Mouse (Mus musculus) spleen, embryonic (tissue): ENCODE data around the gene Ngdn.
"Not testable (repeated sequence)": the region's sequence is repeated elsewhere in the genome, so short reads cannot be mapped to it uniquely, and the experiment has no call there.

Experiments
- CTCF ChIA-PET: fragments of 350-600 bp; sonication (Branson Sonifier 250); formaldehyde crosslinking; loops from one replicate; lab custom pipeline; 2022; lab: Charles Lee

Ngdn gene

DNA sequence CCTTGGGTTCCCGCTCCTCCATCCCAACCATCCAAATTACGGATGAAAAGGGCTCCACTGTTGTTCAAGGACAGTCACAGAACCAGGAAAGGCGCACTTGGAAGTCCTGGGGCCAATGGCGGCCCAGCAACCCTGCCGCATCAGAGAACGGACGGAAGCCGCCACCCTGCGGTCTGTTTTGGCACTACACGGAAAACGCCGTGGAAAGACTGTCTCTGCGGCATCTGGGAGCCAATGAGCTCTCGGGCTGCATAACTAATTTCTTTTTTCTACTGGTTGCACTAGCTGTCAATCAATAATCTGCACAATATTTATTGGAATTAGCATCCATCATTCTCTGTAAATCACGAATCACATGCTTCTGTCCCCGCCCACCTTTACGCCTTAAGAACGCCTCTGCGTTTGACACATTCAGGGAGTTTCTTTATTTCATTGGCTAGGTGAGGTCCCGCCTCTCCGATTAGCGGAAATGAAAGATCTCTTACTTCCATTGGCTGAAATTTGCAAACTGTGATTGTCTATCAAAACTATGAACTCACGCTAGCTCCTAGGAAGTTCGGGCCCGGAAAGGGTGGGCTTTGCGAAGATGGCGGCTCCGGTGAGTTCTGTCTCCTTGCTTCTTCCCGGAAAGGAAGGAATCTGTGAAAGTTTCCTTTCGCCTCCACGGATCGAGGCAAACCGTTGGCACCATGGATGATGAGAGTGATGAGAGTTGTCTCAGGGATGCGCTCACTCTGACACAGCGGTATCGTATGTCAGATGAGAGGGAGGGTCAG lies at the start of gene Ngdn:
Ngdn (plus strand) TSS at position 464 of the 776 bp plus-strand sequence.
- CTCF ChIA-PET, result interaction anchor here (0.6 kb wide), 1 partner anchor 380 kb away, joined by 4 read pairs; no protein-coding TSS in a partner anchor

DNA sequence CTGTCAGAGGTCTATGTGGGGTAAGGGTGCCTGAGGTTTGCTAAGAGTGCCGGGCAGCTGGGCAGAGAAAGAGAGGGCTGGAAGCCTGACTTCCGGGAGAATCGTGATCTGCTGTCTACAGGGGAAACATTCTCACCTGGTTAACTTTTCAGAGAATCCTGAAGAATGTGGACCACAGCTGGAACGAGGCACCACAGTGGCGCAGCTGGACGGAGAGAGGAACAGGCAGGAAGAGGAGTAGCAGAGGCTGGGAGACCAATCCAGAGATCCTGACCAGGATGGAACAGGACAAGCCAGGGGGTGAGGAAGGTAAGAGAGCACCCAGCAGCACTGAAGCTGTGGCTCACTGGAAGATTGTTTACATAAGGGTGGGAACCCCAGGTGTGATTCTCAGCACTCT lies 49.6 kb upstream of the Ngdn start:
- CTCF ChIA-PET, result no interaction called here

DNA sequence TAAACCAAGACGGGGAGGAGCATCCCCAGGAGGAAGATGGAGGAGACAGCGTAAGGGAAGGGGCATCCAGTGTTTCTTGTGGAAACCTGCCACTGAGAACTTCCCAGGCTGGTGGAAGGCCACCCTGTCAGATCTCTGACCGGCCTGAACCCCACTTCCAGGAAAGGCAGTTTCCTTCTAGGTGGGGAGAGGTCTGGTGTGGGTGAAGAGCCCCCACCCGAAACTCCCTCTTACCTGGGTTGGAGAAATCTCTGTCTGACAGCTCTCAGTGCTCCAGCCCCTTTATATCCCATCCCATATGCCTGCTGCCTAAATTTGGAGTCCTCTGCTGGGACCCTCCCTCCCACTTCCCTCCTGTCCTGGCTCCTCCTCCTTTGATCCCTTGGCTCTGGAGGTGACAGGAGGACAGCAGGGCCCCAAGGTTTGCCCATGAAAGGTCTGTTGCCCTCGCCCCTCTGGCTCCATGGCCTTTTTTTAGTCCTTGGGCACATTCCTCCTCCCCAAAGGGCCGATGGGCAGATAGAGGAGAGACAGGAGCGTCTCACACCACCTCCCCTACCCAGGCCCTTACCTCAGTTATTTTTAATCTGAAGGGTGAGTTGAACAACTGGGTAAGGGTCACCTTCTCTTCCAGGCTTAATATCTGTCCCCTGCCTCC lies 48.8 kb upstream of the Ngdn start, which contains the start of gene Myh6:
Myh6 (minus strand) TSS at position 608 of the 658 bp plus-strand sequence.
- CTCF ChIA-PET, result no interaction called here

DNA sequence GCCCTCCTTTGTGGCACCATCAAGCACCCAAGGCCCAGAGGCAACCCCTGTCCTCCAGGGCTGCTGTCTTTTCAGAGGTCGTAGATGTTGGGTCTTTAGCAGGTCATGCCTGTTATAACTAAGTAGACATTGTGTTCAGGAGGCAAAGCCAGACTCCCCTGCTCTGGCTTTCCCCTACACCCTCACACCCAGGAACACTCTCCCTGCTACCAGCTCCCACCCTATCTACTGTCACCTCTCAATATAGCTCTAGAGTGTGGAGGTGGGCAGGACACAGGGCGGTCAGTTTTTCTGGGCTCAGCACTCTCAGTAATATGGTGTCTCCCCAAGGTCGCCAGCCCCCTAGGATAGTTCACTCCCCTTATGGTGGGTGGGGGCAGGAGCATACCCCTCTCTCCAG lies 47.4 kb upstream of the Ngdn start:
- CTCF ChIA-PET, result no interaction called here

DNA sequence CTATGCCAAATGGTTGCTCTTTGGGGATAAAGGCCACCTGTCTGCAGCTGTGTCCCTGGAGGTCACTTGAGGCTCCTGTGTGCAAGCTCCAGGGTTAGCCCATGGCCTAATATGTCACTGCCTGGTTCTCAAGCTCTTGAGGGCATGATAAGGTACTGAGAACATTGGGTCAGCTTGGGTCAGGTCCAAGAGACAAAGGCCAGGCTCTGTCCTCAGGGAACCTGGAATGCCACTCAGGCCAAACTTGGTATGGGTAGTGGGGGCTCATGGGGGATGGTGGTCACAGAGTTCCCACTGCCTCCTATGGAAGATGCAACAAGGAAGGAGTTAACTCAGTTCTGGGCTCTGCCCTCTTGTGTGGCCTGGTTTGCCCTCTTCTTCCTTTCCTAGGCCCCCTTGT lies 46.9 kb upstream of the Ngdn start:
- CTCF ChIA-PET, result no interaction called here

DNA sequence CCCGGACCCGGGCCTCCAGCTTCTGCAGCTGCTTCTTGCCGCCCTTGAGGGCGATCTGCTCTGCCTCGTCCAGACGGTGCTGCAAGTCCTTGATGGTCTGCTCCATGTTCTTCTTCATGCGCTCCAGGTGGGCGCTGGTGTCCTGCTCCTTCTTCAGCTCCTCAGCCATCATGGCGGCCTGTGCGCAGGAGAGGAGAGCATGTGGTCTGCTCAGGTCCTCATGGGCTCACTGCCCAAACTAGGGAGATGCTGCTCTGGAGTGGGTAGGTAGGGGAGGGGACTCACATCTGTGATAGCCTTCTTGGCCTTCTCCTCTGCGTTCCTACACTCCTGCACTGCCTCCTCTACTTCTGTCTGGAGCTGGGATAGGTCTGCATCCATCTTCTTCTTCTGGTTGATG lies 42.5 kb upstream of the Ngdn start:
- CTCF ChIA-PET, result not testable (repeated sequence)

DNA sequence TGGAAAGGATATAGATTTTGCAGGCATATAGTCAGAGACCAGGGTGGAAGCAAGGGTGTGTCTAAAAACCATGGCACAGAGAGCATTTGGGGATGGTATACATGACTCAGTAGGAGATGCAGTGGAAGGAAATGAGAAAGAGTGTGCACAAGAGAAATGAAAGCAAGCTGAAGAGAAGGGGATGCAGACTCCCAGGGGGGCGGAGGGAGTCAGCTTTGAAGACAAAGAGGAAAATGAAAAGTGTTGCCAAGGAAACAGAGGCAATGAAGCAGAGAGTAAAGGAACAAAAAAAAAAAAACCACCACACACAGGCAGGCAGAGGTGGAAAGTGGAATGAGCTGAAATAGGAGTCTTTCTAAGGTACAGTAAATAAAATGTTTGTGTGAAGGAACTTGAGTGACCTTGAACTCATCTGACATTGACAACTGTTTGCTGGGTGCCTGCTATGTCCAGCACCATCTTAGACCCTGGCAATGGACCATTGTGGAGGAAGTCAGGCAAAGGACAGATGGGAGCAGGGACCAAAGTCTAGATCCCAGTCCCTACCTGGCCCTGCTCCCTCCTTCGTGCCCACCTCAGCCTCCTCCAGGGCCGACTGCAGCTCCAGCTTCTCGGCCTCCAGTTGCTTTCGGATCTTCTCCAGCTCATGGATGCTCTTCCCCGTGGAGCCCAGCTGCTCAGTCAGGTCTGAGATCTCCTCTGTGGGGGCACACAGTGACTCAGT lies 41.0 kb upstream of the Ngdn start:
- CTCF ChIA-PET, result no interaction called here

DNA sequence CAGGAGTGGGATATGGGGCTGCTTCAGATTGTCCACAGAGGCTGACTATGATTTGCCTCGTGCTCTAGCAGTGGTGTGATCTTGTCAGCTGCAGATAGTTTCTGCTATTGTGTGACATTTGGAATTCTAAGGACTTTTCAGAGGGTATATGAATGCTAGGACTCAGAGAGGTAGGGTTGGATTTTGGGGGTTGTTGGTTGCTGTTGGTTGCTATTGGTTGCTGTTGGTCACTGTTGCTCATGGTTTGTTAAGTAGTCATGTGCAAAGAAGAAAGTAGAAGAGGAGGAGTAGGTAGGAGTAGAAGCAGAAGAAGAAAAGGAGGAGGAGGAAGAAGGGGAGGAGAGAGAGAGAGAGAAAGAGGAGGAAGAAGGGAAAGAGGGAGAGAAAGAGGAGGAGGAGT lies 38.6 kb upstream of the Ngdn start, which contains the start of gene Gm17428:
Gm17428 (plus strand) TSS at position 301 of the 400 bp plus-strand sequence.
- CTCF ChIA-PET, result no interaction called here

DNA sequence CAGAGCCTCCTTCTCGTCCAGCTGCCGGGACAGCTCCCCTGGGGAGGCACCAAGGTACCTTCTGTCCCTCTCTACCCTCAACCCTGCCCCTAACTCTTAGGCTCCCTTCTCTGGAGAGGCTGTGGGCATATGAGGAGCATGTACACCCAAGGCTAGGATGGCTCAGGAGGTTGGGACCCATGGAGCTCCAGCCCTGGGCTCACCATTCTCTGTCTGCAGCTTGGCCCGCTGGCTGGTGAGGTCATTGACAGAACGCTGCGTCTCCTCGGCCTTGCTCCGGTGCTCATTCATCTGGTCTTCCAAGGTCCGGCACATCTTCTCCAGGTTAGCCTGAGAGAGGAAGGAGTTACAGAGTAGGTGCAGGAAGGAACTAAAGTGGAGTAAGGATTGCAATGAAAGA lies 36.6 kb upstream of the Ngdn start:
- CTCF ChIA-PET, result no interaction called here

DNA sequence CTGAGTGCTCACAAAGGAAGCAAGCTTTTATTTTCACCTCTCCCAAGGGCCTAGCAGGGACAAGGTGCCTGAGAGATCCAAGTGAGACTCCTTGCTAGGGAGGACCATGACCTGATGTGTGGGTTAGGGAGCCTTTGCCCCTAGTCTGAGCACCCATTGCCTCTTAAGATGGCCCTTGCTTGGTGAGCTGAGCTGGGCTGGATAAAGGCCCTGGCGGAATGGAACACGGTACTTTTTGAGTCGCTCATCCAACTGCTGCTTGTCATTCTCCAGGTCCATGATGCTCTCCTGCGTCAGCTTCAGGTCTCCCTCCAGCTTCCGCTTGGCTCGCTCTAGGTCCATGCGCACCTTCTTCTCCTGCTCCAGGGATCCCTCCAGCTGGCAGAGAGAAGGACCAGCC lies 33.3 kb upstream of the Ngdn start:
- CTCF ChIA-PET, result no interaction called here

DNA sequence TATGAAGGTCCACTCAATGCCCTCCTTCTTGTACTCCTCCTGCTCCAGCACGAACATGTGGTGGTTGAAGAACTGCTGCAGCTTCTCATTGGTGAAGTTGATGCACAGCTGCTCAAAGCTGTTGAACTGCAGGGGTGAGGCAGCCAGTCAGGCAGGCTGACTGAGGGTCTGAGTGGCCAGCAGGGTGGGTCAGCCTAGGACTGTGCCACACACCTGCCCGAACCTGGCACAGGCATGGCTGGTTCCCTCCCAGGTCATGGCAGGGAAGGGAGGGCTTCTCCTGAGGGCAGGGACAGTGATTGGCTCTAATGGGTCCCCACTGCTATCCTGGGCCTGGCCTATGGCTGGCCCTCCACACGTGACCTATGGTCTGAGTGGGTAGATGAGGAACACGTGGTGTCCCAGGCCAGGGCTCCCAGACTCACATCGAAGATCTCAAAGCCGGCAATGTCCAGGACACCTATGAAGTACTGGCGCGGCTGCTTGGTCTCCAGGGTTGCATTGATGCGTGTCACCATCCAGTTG lies 26.8 kb upstream of the Ngdn start:
- CTCF ChIA-PET, result not testable (repeated sequence)

DNA sequence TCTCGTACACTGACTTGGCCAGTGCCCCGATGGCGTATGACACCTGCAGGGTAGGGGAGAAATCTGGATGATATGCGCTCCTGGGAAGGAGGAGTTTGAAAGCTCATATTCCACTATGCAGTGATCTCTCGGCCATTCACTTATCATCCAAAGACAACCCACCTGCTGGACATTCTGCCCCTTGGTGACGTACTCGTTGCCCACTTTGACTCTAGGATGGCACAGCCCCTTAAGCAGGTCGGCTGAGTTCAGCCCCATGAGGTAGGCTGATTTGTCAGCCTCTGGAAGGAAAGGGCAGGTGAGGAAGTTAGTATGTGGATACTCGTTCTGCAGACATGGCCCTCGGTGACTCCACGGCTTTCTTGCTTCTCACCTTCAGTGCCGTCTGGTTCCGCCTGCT lies 26.4 kb upstream of the Ngdn start:
- CTCF ChIA-PET, result no interaction called here

DNA sequence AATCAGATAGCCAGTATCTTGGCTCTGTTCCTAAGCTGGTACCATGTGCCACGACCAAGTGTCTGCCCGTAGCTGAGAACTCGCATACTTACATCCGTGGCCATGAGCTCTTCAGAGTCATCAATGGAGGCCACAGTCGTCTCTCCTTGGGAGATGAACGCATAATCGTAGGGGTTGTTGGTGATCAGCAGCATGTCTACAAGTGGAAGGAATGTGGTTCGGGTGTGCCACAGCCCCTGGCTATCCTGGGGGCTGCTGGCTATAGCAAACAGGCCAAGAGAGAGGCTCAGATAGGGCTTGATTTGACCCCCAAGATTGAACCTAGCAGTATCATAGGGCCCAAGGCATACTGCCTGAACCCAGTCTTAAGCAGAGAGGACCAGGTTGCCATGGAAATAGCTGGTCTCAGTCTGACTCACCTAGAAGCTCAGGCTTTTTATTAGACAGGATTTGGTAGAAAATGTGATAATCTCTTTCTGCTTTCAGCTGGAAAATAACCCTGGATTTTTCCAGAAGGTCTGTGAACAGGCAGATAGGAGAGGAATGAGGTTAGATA lies 25.3 kb upstream of the Ngdn start:
- CTCF ChIA-PET, result interaction anchor here (0.5 kb wide), 1 partner anchor 146 kb away, joined by 3 read pairs; no protein-coding TSS in a partner anchor

DNA sequence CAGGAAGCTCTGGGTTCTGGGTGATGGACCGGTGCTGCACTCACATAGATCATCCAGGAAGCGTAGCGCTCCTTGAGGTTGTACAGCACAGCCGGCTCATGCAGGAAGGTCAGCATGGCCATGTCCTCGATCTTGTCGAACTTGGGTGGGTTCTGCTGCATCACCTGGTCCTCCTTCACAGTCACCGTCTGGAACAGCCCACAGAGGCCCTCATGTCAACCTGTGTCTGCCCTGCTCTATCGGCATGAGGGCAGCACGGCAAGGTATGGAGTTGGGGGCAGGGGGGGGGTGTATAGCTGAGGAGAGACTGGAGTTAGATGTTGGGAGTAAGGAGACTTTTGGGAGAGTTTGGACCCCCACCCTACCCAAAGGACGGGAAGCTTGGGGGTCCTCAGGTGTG lies 23.1 kb upstream of the Ngdn start:
- CTCF ChIA-PET, result no interaction called here

DNA sequence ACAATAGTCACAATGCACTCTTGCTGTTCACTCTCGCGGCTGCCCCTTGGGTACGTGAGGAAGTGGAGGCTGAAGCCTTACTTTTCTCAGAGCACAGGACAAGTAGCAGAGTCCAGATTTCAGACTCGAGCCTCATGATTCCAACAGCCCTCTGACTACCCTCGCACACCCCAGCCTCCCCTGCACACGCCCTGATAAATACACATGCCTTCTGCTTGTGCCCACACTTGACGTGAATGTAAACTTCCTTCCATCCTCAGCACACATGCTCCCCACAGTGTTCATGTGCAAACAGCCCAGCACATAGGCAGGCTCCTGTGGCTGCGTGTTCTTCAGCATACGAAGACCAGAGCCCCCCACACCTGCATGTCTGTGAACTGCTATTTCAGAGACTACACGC lies 21.6 kb upstream of the Ngdn start:
- CTCF ChIA-PET, result no interaction called here

DNA sequence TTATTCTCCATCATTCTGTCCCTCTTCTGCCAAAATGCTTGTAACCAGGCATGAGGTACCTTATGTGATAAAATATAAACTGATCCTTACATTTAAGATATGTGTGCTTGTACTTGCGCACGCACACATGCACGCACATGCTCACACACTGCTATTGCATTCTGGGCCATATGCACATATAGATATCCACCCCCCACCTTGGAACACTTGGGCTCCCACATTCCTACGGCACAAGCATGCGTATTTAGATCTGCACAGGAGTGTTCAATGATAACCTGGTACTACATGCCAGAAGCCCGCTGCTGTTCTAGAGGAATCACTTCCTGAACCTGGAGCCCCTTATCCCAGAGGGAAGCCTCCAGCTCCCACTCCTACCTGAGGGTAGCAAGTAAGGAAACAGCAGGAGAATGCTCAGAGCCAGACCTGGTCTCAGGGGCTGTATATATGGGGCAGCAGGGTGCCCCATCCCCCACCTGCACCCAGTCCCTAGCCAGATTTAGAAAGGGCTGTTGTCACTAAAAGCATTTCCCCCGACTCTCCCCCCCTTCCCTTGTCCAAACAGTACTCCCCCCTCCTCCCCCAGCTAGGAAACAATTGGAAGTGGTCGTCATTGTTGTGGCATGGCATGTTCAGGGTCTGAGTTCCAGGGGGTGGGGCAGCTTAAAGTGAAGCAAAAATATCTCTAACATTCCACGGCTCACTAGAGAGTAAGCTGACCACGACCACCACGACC lies 21.0 kb upstream of the Ngdn start, which contains the start of gene Myh7:
Myh7 (minus strand) TSS at position 491 of the 733 bp plus-strand sequence.
- CTCF ChIA-PET, result interaction anchor here (0.6 kb wide), 2 partner anchors 90 to 873 kb away, joined by 3 to 4 read pairs; no protein-coding TSS in a partner anchor

DNA sequence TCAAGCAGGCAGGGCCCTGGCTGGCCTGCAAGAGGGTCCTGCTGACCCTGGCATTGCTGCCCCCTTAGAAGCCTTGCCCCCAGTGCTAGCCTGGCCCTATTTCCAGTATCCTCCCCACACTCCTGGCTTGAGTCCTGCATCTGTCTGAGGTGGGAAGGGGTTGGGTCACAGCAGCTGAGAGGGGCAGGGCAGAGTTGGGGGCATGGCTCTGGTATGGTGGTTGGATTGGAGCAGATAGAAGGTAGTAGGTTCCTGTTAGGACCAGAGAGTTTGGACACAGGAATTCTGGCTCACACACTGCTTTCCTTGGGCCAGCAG lies 20.4 kb upstream of the Ngdn start:
- CTCF ChIA-PET, result interaction anchor here (0.6 kb wide), 2 partner anchors 91 to 872 kb away, joined by 3 to 4 read pairs; no protein-coding TSS in a partner anchor

DNA sequence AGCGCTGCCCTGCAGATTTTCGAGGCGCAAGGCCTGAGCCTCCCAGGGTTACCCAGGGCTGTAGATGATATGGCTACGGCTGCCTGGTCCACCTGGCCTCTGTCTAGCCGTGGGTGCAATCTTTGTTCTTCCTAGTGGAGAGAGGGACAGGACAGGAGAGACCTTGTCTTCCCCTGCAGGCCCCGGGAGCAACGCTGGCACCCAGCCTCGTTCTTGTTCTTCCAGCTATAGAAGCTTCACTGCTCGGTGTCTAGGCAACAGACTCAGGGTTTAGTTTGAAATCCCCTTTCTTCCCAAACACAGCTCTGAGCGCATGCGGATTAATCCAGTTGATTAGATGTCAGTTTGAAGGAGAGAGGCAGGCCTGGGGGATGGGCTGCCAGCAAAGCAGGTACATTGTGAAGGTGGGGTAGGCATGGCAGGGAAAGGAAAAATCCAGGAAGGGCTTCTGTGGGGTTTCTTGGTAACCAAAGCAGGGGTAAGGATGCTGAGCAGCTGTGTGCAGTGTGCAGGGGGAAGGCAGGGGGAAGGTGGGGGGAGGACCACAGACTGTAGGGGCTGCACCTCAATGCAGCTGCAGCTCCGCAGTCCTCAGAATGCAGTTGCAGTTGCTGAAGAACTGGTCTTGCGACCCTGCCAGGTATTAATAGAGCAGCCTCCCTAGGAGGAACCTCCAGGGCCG lies 19.7 kb upstream of the Ngdn start:
- CTCF ChIA-PET, result interaction anchor here (0.6 kb wide), 1 partner anchor 334 kb away, joined by 4 read pairs; no protein-coding TSS in a partner anchor

DNA sequence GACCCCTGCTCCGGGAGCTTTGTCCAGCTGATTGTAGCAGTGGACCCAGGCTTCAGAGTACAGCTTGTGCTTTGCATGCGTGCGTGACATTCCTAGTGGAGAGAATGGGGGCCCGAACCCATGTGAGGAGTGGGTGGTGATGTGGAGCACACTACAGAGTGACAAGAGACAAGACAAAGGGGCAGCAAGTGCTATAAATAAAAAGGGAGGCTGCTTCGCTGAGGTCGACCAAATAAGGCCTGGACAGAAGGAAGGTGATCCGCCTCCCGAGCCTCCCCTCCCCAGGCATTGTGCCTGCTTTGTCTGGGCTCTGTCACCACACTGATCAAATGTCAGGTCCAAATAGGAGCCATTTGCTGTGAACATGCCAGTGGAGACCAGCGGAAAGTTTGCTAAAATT lies 18.5 kb upstream of the Ngdn start:
- CTCF ChIA-PET, result no interaction called here

DNA sequence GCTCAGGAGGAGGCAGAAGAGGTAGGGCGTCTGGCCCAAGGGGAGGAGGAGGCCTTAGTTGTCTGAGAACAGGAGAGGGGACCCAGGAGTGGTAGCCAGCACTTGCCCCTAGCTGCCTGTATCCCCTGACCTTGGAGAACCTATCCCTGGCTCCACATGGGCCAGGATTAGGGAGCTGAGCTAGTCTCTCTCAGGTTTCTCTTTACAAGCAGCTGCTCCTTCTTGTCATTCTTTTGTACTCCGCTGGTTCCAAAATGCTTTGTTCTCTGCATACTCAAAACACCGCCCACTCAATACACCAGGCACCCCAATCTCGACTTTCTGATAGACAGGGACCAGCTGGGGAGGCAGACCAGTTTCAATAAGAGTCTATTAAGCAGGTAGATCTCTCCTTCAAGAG lies 18.0 kb upstream of the Ngdn start:
- CTCF ChIA-PET, result no interaction called here
